Mouse (Mus musculus): Measurements from ENCODE around the gene A630023A22Rik.

DNA sequence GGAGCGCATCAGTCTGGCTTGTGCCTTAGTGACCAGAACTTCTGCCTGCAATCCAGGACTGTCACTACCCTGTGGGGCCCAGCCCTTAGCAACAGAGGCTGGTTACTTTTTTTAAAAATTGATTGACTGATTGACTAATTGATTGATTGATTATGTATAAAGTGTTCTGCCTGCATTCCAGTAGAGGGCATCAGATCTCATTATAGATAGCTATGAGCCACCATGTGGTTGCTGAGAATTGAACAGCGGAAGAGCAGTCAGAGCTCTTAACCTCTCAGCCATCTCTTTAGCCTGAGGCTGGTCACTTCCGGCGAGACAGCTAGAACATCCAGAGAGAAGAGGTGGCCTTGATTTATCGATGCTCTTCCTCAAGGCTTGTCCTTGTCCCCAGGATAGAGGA, 25.3 kb downstream of the A630023A22Rik start:
- no peak for TF ChIP-seq CTCF (IDR thresholded peaks at IDR 0.05; ENCODE audit: borderline replicate concordance, control insufficient read depth, extremely low read depth, insufficient read depth, low read length, poor library complexity)
- TF ChIP-seq POLR2A (IDR thresholded peaks at IDR 0.05; ENCODE audit: control insufficient read depth, extremely low read depth, insufficient read depth, low read length, poor library complexity): no peak

Measured in thymus, adult 2 months (tissue).